Mouse (Mus musculus) cerebellum, adult 9-10 months (tissue): Measurements from ENCODE around the gene Ipo13.

ENCODE experiments used
- DNase-seq: peaks from one replicate; pipeline ENCODE4 v3.0.0; 2022

The Ipo13 gene

DNA sequence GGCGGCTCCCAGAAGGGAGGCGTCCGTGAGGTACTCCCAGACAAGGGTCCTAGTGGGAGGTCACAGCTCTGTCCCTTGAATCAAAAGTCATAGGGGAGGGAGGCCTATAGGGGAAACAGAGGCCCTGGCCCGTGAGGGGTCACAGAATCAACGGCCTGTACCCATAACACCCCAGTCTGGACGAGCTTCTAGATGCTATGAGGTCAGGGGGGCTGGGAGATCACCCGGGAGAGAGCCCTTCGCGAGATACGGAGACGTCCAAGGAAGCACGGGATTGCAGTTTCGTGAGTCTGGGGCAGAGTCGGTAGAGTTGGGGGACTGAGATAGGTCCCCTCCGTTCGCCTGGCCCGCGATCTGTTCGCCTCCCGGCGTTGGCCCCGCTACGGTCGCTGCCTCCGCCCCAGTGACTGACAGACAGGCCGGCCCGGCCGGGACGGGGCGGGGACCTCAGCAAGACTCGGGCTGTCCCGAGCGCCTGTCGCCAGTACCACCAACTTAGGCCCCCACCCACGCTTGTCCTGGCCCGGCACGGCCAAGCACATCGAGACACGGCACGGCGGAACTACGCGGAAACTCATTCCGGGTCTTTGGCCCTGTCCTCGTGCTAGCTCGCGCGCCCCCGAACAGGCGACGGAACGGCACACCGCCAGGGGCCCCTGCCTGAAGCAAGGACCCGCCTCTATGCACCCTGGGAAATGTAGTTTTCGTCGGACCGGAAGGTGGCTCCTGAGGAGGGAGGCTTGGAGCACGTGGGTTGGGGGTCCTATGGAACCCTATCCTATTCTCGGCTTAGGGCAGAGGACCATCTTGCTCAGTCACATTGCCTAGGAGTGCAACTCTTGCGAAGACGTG is at the start of gene Ipo13:
TSS of gene Ipo13 (minus strand) at position 409 of the 852 bp plus-strand sequence.
- DNase-seq: peak; percentile 94

DNA sequence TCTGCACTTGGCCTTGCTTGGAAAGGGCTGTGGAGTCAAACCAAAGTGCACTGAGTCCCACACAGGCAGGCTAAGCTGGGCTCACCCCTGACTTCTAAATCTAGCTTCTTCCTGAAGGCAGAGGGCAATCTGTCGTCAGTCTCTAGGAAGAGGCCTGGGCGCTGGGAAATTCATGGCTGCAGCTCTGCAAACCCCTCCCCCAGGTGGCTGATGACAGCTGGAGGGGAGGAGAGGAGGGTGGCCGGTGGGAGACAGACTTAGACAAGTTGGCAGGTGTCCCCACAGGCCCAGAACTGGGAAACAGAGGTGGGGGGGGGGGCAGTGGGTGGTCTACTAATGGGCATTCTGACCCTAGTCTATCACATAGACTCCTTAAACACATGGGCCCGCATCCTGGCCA is 42.7 kb upstream of the Ipo13 start:
- no peak for DNase-seq

DNA sequence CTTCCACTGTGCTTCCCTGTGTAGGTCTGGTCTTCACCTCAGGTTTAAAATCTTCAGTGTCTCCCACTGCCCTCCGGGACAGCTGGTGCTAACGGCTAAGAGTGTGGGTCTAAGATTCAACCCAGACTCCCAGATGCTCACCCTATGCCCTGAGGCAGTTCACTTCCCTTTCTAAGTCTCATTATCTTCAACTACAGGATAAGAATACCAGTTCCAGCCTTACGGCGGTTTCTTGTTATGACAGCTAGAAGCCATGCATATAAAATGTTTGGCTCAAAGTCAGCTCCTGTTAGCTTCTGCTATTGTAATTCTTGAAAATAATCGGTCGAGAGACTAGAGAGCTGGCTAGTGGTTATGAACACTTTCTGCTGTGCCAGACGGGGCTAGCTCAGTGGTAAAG is 32.7 kb upstream of the Ipo13 start:
- no peak for DNase-seq

GRCm38 (mm10) chr4:117946639-117947305 is 32.0 kb upstream of the Ipo13 start:
- DNase-seq: no peak

GRCm38 (mm10) chr4:117943317-117943716 is 28.5 kb upstream of the Ipo13 start:
- DNase-seq: no peak

GRCm38 (mm10) chr4:117936964-117937363 is 22.2 kb upstream of the Ipo13 start:
- DNase-seq: no peak

- DNase-seq: no peak
Observed at GRCm38 (mm10) chr4:117934081-117934480, 19.3 kb upstream of the Ipo13 start.

DNA sequence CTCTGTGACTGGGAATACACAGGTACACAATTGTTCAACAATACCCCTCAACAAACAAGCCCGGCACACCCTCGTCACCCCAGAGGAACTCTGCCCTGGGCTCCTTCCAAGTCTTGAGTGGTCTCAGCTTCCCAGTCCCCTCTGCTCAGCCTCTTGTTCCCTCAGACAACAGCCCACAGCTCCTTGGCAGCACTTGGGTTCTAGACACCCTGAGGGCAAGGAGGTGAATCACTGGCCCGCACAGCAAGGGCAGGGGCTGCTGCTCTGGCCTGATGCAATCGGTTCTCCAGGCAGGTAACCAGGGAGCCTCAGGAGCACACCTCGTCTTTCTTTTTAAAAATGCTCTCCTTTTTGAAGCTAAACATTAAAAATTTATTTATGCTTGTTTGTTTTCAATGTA is 18.4 kb upstream of the Ipo13 start:
- no peak for DNase-seq

DNA sequence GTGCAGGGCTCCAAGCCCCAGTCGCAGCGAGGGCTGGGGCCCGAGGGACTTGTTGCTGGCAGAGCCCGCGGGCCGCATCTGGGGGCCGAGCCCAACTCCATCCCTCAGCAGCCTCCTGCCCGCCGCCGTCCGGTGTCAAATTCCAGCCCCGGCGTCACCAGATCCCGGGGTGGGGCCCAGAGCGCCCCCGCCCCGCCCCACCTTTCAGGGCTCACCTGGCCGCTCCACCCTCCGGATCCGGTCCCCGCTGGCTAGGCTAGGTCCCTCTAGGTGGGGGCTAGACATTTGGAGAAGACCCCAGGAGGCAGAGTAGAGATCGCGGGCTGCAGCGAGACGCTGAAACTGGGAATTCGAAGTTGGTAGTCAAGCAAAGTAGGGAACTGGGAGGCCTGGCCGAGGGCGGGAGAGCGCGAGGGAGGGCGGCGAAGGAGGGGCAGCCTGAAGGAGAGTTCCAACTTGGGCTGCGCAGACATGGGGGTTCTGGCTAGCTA is 14.6 kb upstream of the Ipo13 start, which contains the start of gene Artn:
TSS of gene Artn (minus strand) at position 373 of the 491 bp plus-strand sequence.
- DNase-seq: no peak

DNA sequence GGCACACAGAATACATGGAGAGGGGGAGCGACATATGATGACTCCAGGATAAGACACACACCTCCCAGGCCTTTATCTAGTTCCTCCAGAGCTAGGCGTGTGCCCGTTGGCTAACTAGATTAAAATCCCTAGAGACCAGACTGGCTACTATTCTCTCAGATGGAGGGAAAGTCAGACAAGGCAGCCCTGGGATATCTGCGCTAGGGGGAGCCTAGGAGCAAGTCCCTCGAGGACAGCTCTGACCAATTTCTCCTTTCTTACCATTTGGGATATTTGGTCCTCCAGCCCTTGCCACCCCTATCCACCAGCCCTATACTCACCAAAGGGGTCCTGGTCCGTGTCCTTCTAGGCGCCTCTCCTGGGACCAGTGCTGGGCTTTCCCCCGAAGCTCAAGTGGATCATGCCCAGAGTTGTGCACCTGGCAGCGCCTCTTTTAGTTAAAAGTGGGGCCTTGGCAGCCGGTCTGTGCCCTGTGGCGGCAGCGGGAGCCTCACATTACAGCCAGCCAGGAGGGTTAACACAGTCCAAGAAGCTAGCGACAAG is 14.0 kb upstream of the Ipo13 start:
- DNase-seq: peak; percentile 65

DNA sequence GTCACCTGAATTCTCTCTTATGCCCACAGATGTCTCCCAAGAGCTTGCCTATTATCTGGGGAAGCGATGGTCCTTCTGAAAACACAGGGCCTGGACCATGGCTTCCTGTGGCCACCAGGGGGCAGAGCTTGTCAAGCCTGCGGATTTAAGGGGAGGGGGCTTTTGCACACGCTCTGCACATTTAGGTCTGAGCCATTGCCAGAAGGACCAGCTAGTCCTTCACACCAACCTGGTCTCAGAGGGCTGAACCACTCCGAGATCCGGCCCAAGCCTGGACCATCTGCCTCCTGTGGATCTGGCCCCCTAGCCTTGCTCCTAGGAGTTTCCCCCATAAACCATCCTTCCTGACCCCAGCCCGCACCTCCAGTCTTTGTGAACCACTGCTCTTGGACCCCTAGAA is 13.4 kb upstream of the Ipo13 start:
- DNase-seq: no peak

- no peak for DNase-seq
Observed at GRCm38 (mm10) chr4:117926545-117927482, 12.0 kb upstream of the Ipo13 start.

GRCm38 (mm10) chr4:117924916-117925315 is 10.1 kb upstream of the Ipo13 start:
- no peak for DNase-seq

DNA sequence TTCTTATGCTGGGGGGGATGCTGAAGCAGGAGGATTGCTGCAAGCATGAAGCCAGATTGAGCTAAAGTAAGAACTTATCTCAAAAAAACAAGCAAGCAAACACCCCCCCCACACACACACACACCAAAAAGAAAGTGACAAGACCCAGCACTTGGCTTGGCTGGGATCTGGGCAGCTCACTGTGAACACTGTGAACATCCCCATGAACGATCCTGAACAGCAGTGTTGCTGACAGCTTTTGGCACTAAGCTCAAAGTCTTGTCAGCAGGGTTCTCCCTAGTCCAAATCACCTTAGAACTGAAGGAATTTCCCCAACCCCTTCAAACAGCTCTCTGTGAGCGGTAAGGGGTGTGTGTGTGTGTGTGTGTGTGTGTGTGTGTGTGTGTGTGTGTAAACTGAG is 8.7 kb upstream of the Ipo13 start:
- no peak for DNase-seq

- no peak for DNase-seq
Observed at GRCm38 (mm10) chr4:117921358-117921757, 6.6 kb upstream of the Ipo13 start.

DNA sequence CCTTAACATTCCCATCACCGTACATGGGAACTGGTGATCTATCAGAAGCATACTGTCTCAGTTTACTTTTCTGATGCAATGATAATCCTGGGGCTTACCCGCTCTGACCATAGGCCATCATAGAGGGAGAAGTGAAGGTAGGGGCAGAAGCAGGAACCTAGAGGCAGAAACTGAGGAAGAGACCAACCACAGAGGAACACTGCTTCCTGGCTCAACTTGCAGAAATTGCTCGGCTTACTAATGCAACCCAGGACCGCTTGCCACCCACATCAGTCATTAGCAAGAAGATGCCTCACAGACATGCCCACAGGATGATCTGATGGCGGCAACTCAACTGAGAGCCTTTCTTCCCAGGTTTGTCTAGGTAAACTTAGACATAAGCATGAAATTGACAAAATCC is 4.0 kb upstream of the Ipo13 start:
- no peak for DNase-seq

- DNase-seq: peak; percentile 19
Observed at GRCm38 (mm10) chr4:117918261-117918660, 3.5 kb upstream of the Ipo13 start.

DNA sequence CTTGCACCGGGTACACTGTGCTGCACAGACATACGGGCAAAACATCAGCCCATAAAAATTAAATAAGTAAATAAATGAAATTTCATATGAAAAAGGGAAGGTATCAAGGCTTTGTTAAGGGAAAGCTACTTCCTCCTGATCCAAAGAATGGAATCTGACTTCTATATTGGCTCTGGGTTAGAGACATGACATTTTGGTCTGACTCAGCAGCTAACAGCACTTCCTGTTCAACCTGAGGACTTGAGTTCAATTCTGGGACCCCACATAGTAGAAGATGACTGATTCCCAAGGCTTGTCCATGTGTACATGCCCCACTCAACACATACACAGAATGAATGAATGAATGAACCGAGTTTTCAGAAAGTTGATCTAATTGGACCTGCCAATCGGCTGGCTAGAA is 3.0 kb upstream of the Ipo13 start:
- peak; percentile 21 for DNase-seq

DNA sequence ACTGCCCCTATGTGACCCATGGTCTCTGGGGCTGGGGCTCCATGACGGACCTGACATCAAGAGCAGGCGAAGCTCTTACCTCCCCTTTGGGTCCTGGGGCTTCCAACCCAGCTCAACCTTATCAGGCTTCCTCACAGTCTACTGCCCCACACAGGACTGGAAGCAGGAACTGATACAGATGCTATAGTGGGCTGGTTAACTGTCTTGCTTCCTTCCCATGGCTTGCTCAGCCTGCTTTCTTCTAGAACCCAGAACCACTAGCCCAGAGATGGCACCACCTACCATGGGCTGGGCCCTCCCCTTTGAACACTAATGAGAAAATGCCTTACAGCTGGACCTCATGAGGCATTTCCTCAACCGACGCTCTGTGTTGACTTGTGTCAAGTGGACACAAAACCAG is 2.6 kb upstream of the Ipo13 start:
- no peak for DNase-seq

GRCm38 (mm10) chr4:117916386-117916785 is 1.6 kb upstream of the Ipo13 start:
- DNase-seq: peak; percentile 42

- peak; percentile 63 for DNase-seq
Observed at GRCm38 (mm10) chr4:117915489-117916105, 798 bp upstream of the Ipo13 start.

GRCm38 (mm10) chr4:117914031-117914430 is 768 bp downstream of the Ipo13 start:
- DNase-seq: peak; percentile 78
